Mouse (Mus musculus) kidney, postnatal 0 days (tissue): ENCODE measurements around the gene C130060K24Rik. TPM values are rescaled to one million over a fixed set of nuclear protein-coding genes. Genes with fewer than 3 reads are reported as not detected.

Experiments used
- ATAC-seq: fragments of 200-750 bp; cut with Nextera tagmentation; replicated peaks from 2 replicates; pipeline ENCODE4 v1.8.0; 2017; ENCODE audit warnings: low read depth, moderate number of reproducible peaks, moderate TSS enrichment, moderate library complexity; ENCODE audit not compliant: low FRiP score
- DNase-seq: peaks from one replicate; pipeline ENCODE4 v3.0.0-alpha.2; 2016; ENCODE audit warnings: low spot score
- H3K27ac ChIP-seq: fragments of 300-500 bp; sonication (generic); 2 replicates; pipeline ENCODE4 v1.5.1; 2014; ENCODE audit warnings: mild to moderate bottlenecking
- H3K27me3 ChIP-seq: fragments of 300-500 bp; sonication (generic); 2 replicates; pipeline ENCODE4 v1.6.1; 2014; ENCODE audit warnings: low read length, mixed read lengths; ENCODE audit not compliant: insufficient read depth
- H3K36me3 ChIP-seq: fragments of 300-500 bp; sonication (generic); 2 replicates; pipeline ENCODE4 v1.6.1; 2014; ENCODE audit warnings: low read length, mixed read lengths; ENCODE audit not compliant: insufficient read depth
- H3K4me1 ChIP-seq: fragments of 300-500 bp; sonication (generic); replicated peaks from 2 replicates; pipeline ENCODE4 v1.6.1; 2014; ENCODE audit warnings: antibody characterized with exemption, low read length, mixed read lengths; ENCODE audit not compliant: insufficient read depth
- H3K4me2 ChIP-seq: fragments of 300-500 bp; sonication (generic); 2 replicates; pipeline ENCODE4 v1.6.1; 2014; ENCODE audit warnings: mild to moderate bottlenecking, low read length, moderate library complexity, mixed read lengths
- H3K4me3 ChIP-seq: fragments of 300-500 bp; sonication (generic); replicated peaks from 2 replicates; pipeline ENCODE4 v1.5.1; 2014; ENCODE audit warnings: low read depth, low read length
- H3K9ac ChIP-seq: fragments of 300-500 bp; sonication (generic); 2 replicates; pipeline ENCODE4 v1.6.1; 2014; ENCODE audit warnings: low read depth, low read length
- H3K9me3 ChIP-seq: fragments of 300-500 bp; sonication (generic); replicated peaks from 2 replicates; pipeline ENCODE4 v1.6.1; 2016; ENCODE audit warnings: low read length, inconsistent platforms, mixed read lengths
- CTCF ChIP-seq: IDR thresholded peaks from 2 replicates; pipeline ENCODE4 v1.5.1; 2016; ENCODE audit warnings: antibody characterized with exemption, low read depth, mild to moderate bottlenecking, moderate library complexity
- WGBS: fragments of 180-500 bp; shearing (Covaris S2); extraction: QIAGEN DNeasy Blood & Tissue Kit; methylation state at CpG from one replicate; pipeline ENCODE4 v1.1.7; 2014; 5-methylcytosine and 5-hydroxymethylcytosine counted together
- polyA plus RNA-seq: library from polyadenylated mRNA; unstranded; fragments of >200 nt; fragmentation: Nextera tagmentation; extraction: Ambion mirVana; gene quantifications from 2 replicates; pipeline ENCODE4 v1.2.1, GENCODE M21; 2015

C130060K24Rik gene
- polyA plus RNA-seq, 1 experiment from 2014 or later: 0.46 TPM

GRCm38 (mm10) chr6:65351622-65352021 lies 29.3 kb upstream of the C130060K24Rik start:
- Histone ChIP-seq H3K9me3 (no peaks in the 10 kb centered on the region), H3K36me3 (no peaks in the 10 kb centered on the region), H3K4me1 (no peaks in the 10 kb centered on the region), H3K27ac (no peak overlapping the region), H3K27me3 (no peaks in the 10 kb centered on the region), H3K4me2 (no peak overlapping the region), H3K9ac (no peak overlapping the region), H3K4me3 (no peak overlapping the region)
- 82% methylated on average over 4 of the region's 4 CpGs for WGBS
- no peak for TF ChIP-seq CTCF
- ATAC-seq (no peak), DNase-seq (no peak)

- no peaks in the 10 kb centered on the region for H3K9me3 ChIP-seq
- H3K4me1 ChIP-seq: no peaks in the 10 kb centered on the region
- DNase-seq (no peak), ATAC-seq (no peak)
- H3K27me3 ChIP-seq: no peaks in the 10 kb centered on the region
- no peaks in the 10 kb centered on the region for H3K36me3 ChIP-seq
- H3K27ac ChIP-seq: no peak overlapping the region
- TF ChIP-seq CTCF: peak; percentile 28; the same call in 1 of the 2 replicates
- H3K9ac ChIP-seq: no peak overlapping the region
- H3K4me3 ChIP-seq: no peak overlapping the region
- no peak overlapping the region for H3K4me2 ChIP-seq
- WGBS: 48% methylated on average over 2 of the region's 2 CpGs
Measured at GRCm38 (mm10) chr6:65375918-65376317, 5.0 kb upstream of the C130060K24Rik start.

GRCm38 (mm10) chr6:65421888-65422287 lies 41.0 kb downstream of the C130060K24Rik start:
- TF ChIP-seq CTCF: no peak
- Histone ChIP-seq H3K36me3 (no peaks in the 10 kb centered on the region), H3K9ac (no peak overlapping the region), H3K9me3 (no peaks in the 10 kb centered on the region), H3K4me1 (no peaks in the 10 kb centered on the region), H3K4me3 (no peak overlapping the region), H3K27ac (no peak overlapping the region), H3K27me3 (no peaks in the 10 kb centered on the region), H3K4me2 (no peak overlapping the region)
- ATAC-seq (no peak), DNase-seq (no peak)
- 72% methylated on average over 1 of the region's 1 CpGs for WGBS

- Histone ChIP-seq H3K27ac (no peak overlapping the region), H3K9me3 (no peaks in the 10 kb centered on the region), H3K9ac (no peak overlapping the region), H3K4me2 (no peak overlapping the region), H3K27me3 (no peaks in the 10 kb centered on the region), H3K36me3 (no peaks in the 10 kb centered on the region), H3K4me3 (no peak overlapping the region), H3K4me1 (no peaks in the 10 kb centered on the region)
- no peak for ATAC-seq
- TF ChIP-seq CTCF: no peak
- 74% methylated on average over 8 of the region's 8 CpGs for WGBS
- no peak for DNase-seq
Measured at GRCm38 (mm10) chr6:65427065-65427464, 46.2 kb downstream of the C130060K24Rik start.

- TF ChIP-seq CTCF: no peak
- Histone ChIP-seq H3K4me3 (no peak overlapping the region), H3K9me3 (no peaks in the 10 kb centered on the region), H3K27me3 (no peaks in the 10 kb centered on the region), H3K36me3 (no peaks in the 10 kb centered on the region), H3K4me1 (no peaks in the 10 kb centered on the region), H3K4me2 (no peak overlapping the region), H3K9ac (no peak overlapping the region), H3K27ac (no peak overlapping the region)
- no peak for DNase-seq
- no peak for ATAC-seq
- 68% methylated on average over 5 of the region's 5 CpGs for WGBS
Measured at GRCm38 (mm10) chr6:65433159-65433558, 52.3 kb downstream of the C130060K24Rik start.

GRCm38 (mm10) chr6:65453465-65453864 lies 72.6 kb downstream of the C130060K24Rik start:
- no peak overlapping the region for H3K27ac ChIP-seq
- H3K4me1 ChIP-seq: no peaks in the 10 kb centered on the region
- H3K9ac ChIP-seq: no peak overlapping the region
- no peak overlapping the region for H3K4me3 ChIP-seq
- peak; percentile 77 for TF ChIP-seq CTCF
- ATAC-seq (0 out of 2 replicates have a peak, but pooled peaks have one; percentile 36), DNase-seq (peak; percentile 79)
- H3K9me3 ChIP-seq: no peaks in the 10 kb centered on the region
- no peaks in the 10 kb centered on the region for H3K27me3 ChIP-seq
- H3K36me3 ChIP-seq: no peaks in the 10 kb centered on the region
- H3K4me2 ChIP-seq: no peak overlapping the region

GRCm38 (mm10) chr6:65465294-65465693 lies 84.4 kb downstream of the C130060K24Rik start:
- no peaks in the 10 kb centered on the region for H3K9me3 ChIP-seq
- H3K27me3 ChIP-seq: no peaks in the 10 kb centered on the region
- H3K4me2 ChIP-seq: no peak overlapping the region
- no peak for DNase-seq
- TF ChIP-seq CTCF: no peak
- 89% methylated on average over 1 of the region's 1 CpGs for whole genome bisulfite sequencing
- no peaks in the 10 kb centered on the region for H3K36me3 ChIP-seq
- no peak overlapping the region for H3K27ac ChIP-seq
- no peak overlapping the region for H3K9ac ChIP-seq
- ATAC-seq: no peak
- no peak overlapping the region for H3K4me3 ChIP-seq
- no peaks in the 10 kb centered on the region for H3K4me1 ChIP-seq
